Mouse (Mus musculus) megakaryocyte, embryonic 14.5 days (primary cell): ENCODE measurements around the gene Mymk.

Experiments used
- FLI1 ChIP-seq: IDR thresholded peaks from 2 replicates; pipeline ENCODE4 v1.6.1; 2012; ENCODE audit warnings: low read length, inconsistent platforms, mixed read lengths
- GATA1 ChIP-seq: IDR thresholded peaks from 3 replicates; pipeline ENCODE4 v1.6.1; 2012; ENCODE audit warnings: mixed read lengths, low read length, inconsistent platforms, borderline replicate concordance

GRCm38 (mm10) chr2:27079649-27080048 lies 7.7 kb upstream of the Mymk start:
- TF ChIP-seq FLI1 = no peak
- no peak for TF ChIP-seq GATA1
